Mouse (Mus musculus): ENCODE measurements around the gene Tssk3. TPM values are rescaled to one million over a fixed set of nuclear protein-coding genes. Genes with fewer than 3 reads are reported as not detected.

Gene Tssk3
- total RNA-seq, 1 experiment, result not detected

- H3K4me3 ChIP-seq (ENCODE audit: insufficient read depth in 1 of 2, low read depth in 1 of 2, low read length in 2 of 2, poor library complexity in 1 of 2, severe bottlenecking in 1 of 2), result no peak overlapping the region
- TF ChIP-seq CHD2 (IDR thresholded peaks at IDR 0.05; ENCODE audit: low read depth, low read length) (no peak), HCFC1 (IDR thresholded peaks at IDR 0.05; ENCODE audit: borderline replicate concordance, insufficient read depth, low read length) (no peak), MAFK (IDR thresholded peaks at IDR 0.05; ENCODE audit: insufficient read depth, low read depth, low read length) (no peak), ZC3H11A (IDR thresholded peaks at IDR 0.05; ENCODE audit: borderline replicate concordance, low read depth, low read length) (no peak), ZNF384 (IDR thresholded peaks at IDR 0.05; ENCODE audit: low read depth, low read length) (no peak)
- no peak overlapping the region for H3K27ac ChIP-seq (ENCODE audit: insufficient read depth, low read depth, low read length, poor library complexity, severe bottlenecking)
- no peak overlapping the region for H3K9ac ChIP-seq (ENCODE audit: insufficient read depth, low read depth, low read length, poor library complexity, severe bottlenecking)
- H3K9me3 ChIP-seq (ENCODE audit: control insufficient read depth, insufficient read depth, low read depth, low read length), result no peaks in the 10 kb centered on the region
- H3K36me3 ChIP-seq (ENCODE audit: control insufficient read depth, insufficient read depth, low read length, poor library complexity, severe bottlenecking), result no peaks in the 10 kb centered on the region
- in situ Hi-C loops (cut with MboI; ENCODE audit: low sequenced_read_pairs in 2 of 2, unreplicated experiment in 2 of 2), result loop anchor here in 1 of 2 experiments (10.0 kb wide), 1 partner anchor 97 kb away; no protein-coding TSS in a partner anchor
- DNase-seq (ENCODE audit: low read depth, low spot score), result no peak
- peaks cover 0 to 2% of the 10 kb centered on the region in 2 experiments; a peak in 1 of 4 replicates for H3K4me1 ChIP-seq (ENCODE audit: control insufficient read depth in 2 of 2, insufficient read depth in 2 of 2, low read length in 2 of 2, poor library complexity in 1 of 2)
Observed at GRCm38 (mm10) chr4:129451471-129452169, 39.2 kb downstream of the Tssk3 start.

GRCm38 (mm10) chr4:129450851-129451250, 40.0 kb downstream of the Tssk3 start:
- Histone ChIP-seq H3K9me3 (ENCODE audit: control insufficient read depth, insufficient read depth, low read depth, low read length) (no peaks in the 10 kb centered on the region), H3K27ac (ENCODE audit: insufficient read depth, low read depth, low read length, poor library complexity, severe bottlenecking) (no peak overlapping the region), H3K36me3 (ENCODE audit: control insufficient read depth, insufficient read depth, low read length, poor library complexity, severe bottlenecking) (no peaks in the 10 kb centered on the region), H3K9ac (ENCODE audit: insufficient read depth, low read depth, low read length, poor library complexity, severe bottlenecking) (no peak overlapping the region), H3K4me1 (ENCODE audit: control insufficient read depth in 2 of 2, insufficient read depth in 2 of 2, low read length in 2 of 2, poor library complexity in 1 of 2) (peaks cover 0 to 2% of the 10 kb centered on the region in 2 experiments; a peak in 1 of 4 replicates), H3K4me3 (ENCODE audit: insufficient read depth in 1 of 2, low read depth in 1 of 2, low read length in 2 of 2, poor library complexity in 1 of 2, severe bottlenecking in 1 of 2) (no peak overlapping the region)
- DNase-seq (ENCODE audit: low read depth, low spot score), result no peak
- in situ Hi-C loops (cut with MboI; ENCODE audit: low sequenced_read_pairs in 2 of 2, unreplicated experiment in 2 of 2), result loop anchor here in 1 of 2 experiments (10.0 kb wide), 1 partner anchor 96 kb away; no protein-coding TSS in a partner anchor
- no peak for TF ChIP-seq ZNF384 (IDR thresholded peaks at IDR 0.05; ENCODE audit: low read depth, low read length)
- no peak for TF ChIP-seq CHD2 (IDR thresholded peaks at IDR 0.05; ENCODE audit: low read depth, low read length)

- H3K9ac ChIP-seq (ENCODE audit: insufficient read depth, low read depth, low read length, poor library complexity, severe bottlenecking), result no peak overlapping the region
- TF ChIP-seq HCFC1 (IDR thresholded peaks at IDR 0.05; ENCODE audit: borderline replicate concordance, insufficient read depth, low read length) (no peak), MAFK (IDR thresholded peaks at IDR 0.05; ENCODE audit: insufficient read depth, low read depth, low read length) (no peak), ZC3H11A (IDR thresholded peaks at IDR 0.05; ENCODE audit: borderline replicate concordance, low read depth, low read length) (no peak), CHD2 (IDR thresholded peaks at IDR 0.05; ENCODE audit: low read depth, low read length) (no peak), ZNF384 (IDR thresholded peaks at IDR 0.05; ENCODE audit: low read depth, low read length) (no peak)
- no peak overlapping the region for H3K4me3 ChIP-seq (ENCODE audit: insufficient read depth in 1 of 2, low read depth in 1 of 2, low read length in 2 of 2, poor library complexity in 1 of 2, severe bottlenecking in 1 of 2)
- no peaks in the 10 kb centered on the region for H3K9me3 ChIP-seq (ENCODE audit: control insufficient read depth, insufficient read depth, low read depth, low read length)
- in situ Hi-C loops (cut with MboI; ENCODE audit: low sequenced_read_pairs in 2 of 2, unreplicated experiment in 2 of 2), result no loop called here
- DNase-seq (ENCODE audit: low read depth, low spot score), result no peak
- H3K4me1 ChIP-seq (ENCODE audit: control insufficient read depth in 2 of 2, insufficient read depth in 2 of 2, low read length in 2 of 2, poor library complexity in 1 of 2), result no peaks in the 10 kb centered on the region
- H3K36me3 ChIP-seq (ENCODE audit: control insufficient read depth, insufficient read depth, low read length, poor library complexity, severe bottlenecking), result no peaks in the 10 kb centered on the region
- no peak overlapping the region for H3K27ac ChIP-seq (ENCODE audit: insufficient read depth, low read depth, low read length, poor library complexity, severe bottlenecking)
Observed at GRCm38 (mm10) chr4:129448713-129449112, 42.1 kb downstream of the Tssk3 start.

GRCm38 (mm10) chr4:129447778-129448563, 42.9 kb downstream of the Tssk3 start:
- no peak for TF ChIP-seq MAFK (IDR thresholded peaks at IDR 0.05; ENCODE audit: insufficient read depth, low read depth, low read length)
- no peak for TF ChIP-seq CHD2 (IDR thresholded peaks at IDR 0.05; ENCODE audit: low read depth, low read length)
- TF ChIP-seq ZNF384 (IDR thresholded peaks at IDR 0.05; ENCODE audit: low read depth, low read length), result no peak
- TF ChIP-seq HCFC1 (IDR thresholded peaks at IDR 0.05; ENCODE audit: borderline replicate concordance, insufficient read depth, low read length), result no peak
- TF ChIP-seq ZC3H11A (IDR thresholded peaks at IDR 0.05; ENCODE audit: borderline replicate concordance, low read depth, low read length), result no peak

More at GRCm38 (mm10) chr4:129447778-129448563, 42.9 kb downstream of the Tssk3 start:
- DNase-seq (ENCODE audit: low read depth, low spot score), result no peak
- Histone ChIP-seq H3K9me3 (ENCODE audit: control insufficient read depth, insufficient read depth, low read depth, low read length) (no peaks in the 10 kb centered on the region), H3K27ac (ENCODE audit: insufficient read depth, low read depth, low read length, poor library complexity, severe bottlenecking) (no peak overlapping the region), H3K4me3 (ENCODE audit: insufficient read depth in 1 of 2, low read depth in 1 of 2, low read length in 2 of 2, poor library complexity in 1 of 2, severe bottlenecking in 1 of 2) (no peak overlapping the region), H3K9ac (ENCODE audit: insufficient read depth, low read depth, low read length, poor library complexity, severe bottlenecking) (no peak overlapping the region), H3K4me1 (ENCODE audit: control insufficient read depth in 2 of 2, insufficient read depth in 2 of 2, low read length in 2 of 2, poor library complexity in 1 of 2) (no peaks in the 10 kb centered on the region), H3K36me3 (ENCODE audit: control insufficient read depth, insufficient read depth, low read length, poor library complexity, severe bottlenecking) (no peaks in the 10 kb centered on the region)
- in situ Hi-C loops (cut with MboI; ENCODE audit: low sequenced_read_pairs in 2 of 2, unreplicated experiment in 2 of 2), result no loop called here
